Mouse (Mus musculus) heart, postnatal 10 days (tissue): ENCODE measurements at regions not wholly inside any gene's neighbourhood (a gene's known extent, or its start where the extent isn't known, plus 50 kb on each side); places are given as distances from the start of the nearest gene placed in this dataset.
A peak's percentile ranks its signal among the peaks of the same experiment; 100 is the strongest.

Source experiments
- DNase-seq, 2 experiments: peaks; one replicate each; pipeline ENCODE4 v3.0.0; 2021
- intact Hi-C: fragments of 180-260 bp; cut with DNase I; formaldehyde crosslinking; loops from one replicate; pipeline ENCODE4 v1.15.1; 2025

- intact Hi-C loops = no loop called here
Measured at GRCm38 (mm10) chr2:81714716-81715115, 338.3 kb upstream of the Zfp804a start.

DNA sequence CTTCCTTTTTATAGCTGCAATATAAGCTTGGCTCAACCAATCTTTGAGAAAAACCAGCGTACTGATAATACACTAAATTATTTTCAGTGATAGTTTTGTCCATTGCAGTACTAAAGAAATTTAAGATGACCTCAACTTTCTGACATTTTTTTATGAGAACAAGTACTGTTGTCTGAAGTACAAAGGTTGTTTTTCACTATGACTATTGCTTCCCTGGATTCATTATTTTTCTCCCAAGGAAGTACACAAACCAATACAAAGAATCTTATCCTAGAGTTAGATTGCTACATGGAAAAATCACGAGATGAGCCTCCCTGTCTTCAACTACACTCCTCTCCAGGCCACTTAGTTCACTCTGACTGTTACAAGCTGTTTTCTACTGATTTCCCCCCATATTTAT, 319.5 kb upstream of the Zfp804a start:
- DNase-seq = no peak
- intact Hi-C loops = no loop called here

More at GRCm38 (mm10) chr2:81714716-81715115, 338.3 kb upstream of the Zfp804a start:
- DNase-seq = no peak

GRCm38 (mm10) chr2:81734031-81734430, 319.0 kb upstream of the Zfp804a start:
- no peak for DNase-seq
- intact Hi-C loops = no loop called here

- DNase-seq = no peak
- intact Hi-C loops = no loop called here
Measured at GRCm38 (mm10) chr2:81765778-81766177, 287.2 kb upstream of the Zfp804a start.

DNA sequence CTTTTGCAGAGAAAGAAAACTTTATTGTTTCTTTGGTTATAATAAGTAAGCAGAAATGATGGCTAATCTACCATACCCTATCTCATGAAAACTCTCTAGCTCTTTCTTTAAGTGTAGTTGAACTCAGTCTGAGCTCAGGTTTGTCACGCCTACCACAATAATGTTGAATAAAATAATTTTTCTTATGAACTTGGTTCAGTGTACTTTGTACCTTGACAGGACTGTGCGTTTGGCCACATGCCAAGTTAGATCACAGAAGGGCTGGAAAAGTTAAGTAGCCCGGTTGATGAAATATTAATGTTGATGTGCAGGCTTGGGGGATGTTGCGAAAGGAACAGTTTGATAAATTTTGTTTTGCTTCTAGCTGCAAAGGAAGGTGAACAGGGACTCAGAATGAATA, 270.0 kb upstream of the Zfp804a start:
- DNase-seq = peak in 1 of 2 experiments; percentile 2
- intact Hi-C loops = no loop called here
